Mouse (Mus musculus): Measurements from ENCODE around the gene Map4k3.

Map4k3 gene

GRCm38 (mm10) chr17:80729080-80729749, 930 bp upstream of the Map4k3 start:
- peak in 1 of 2 experiments; percentile 42 for DNase-seq

- peak; percentile 72 to 78 for DNase-seq
Measured at GRCm38 (mm10) chr17:80727341-80727951, 839 bp downstream of the Map4k3 start.

- peak in 1 of 2 experiments; percentile 41 for DNase-seq
Measured at GRCm38 (mm10) chr17:80726821-80727220, 1.5 kb downstream of the Map4k3 start.

GRCm38 (mm10) chr17:80723092-80723491, 5.2 kb downstream of the Map4k3 start:
- DNase-seq = no peak

- peak; percentile 40 to 65 for DNase-seq
Measured at GRCm38 (mm10) chr17:80721670-80722069, 6.6 kb downstream of the Map4k3 start.

GRCm38 (mm10) chr17:80719309-80719708, 9.0 kb downstream of the Map4k3 start:
- no peak for DNase-seq

GRCm38 (mm10) chr17:80718243-80718642, 10.0 kb downstream of the Map4k3 start:
- no peak for DNase-seq

- DNase-seq = no peak
Measured at GRCm38 (mm10) chr17:80713588-80713987, 14.7 kb downstream of the Map4k3 start.

GRCm38 (mm10) chr17:80709921-80710838, 18.1 kb downstream of the Map4k3 start:
- peak; percentile 53 to 66 for DNase-seq

- peak; percentile 49 to 62 for DNase-seq
Measured at GRCm38 (mm10) chr17:80708803-80709202, 19.5 kb downstream of the Map4k3 start.

- DNase-seq = peak in 1 of 2 experiments; percentile 39
Measured at GRCm38 (mm10) chr17:80707176-80707575, 21.1 kb downstream of the Map4k3 start.

GRCm38 (mm10) chr17:80706608-80707007, 21.7 kb downstream of the Map4k3 start:
- no peak for DNase-seq

- no peak for DNase-seq
Measured at GRCm38 (mm10) chr17:80701687-80702086, 26.6 kb downstream of the Map4k3 start.

- peak in 1 of 2 experiments; percentile 33 for DNase-seq
Measured at GRCm38 (mm10) chr17:80698930-80699329, 29.4 kb downstream of the Map4k3 start.

- no peak for DNase-seq
Measured at GRCm38 (mm10) chr17:80698191-80698901, 29.9 kb downstream of the Map4k3 start.

GRCm38 (mm10) chr17:80696956-80697355, 31.3 kb downstream of the Map4k3 start:
- no peak for DNase-seq

- DNase-seq = no peak
Measured at GRCm38 (mm10) chr17:80696210-80696609, 32.1 kb downstream of the Map4k3 start.

- no peak for DNase-seq
Measured at GRCm38 (mm10) chr17:80693707-80694106, 34.6 kb downstream of the Map4k3 start.

GRCm38 (mm10) chr17:80692183-80692582, 36.1 kb downstream of the Map4k3 start:
- DNase-seq = no peak

GRCm38 (mm10) chr17:80688701-80689100, 39.6 kb downstream of the Map4k3 start:
- DNase-seq = no peak

- no peak for DNase-seq
Measured at GRCm38 (mm10) chr17:80686066-80686465, 42.2 kb downstream of the Map4k3 start.

- peak in 1 of 2 experiments; percentile 56 for DNase-seq
Measured at GRCm38 (mm10) chr17:80683821-80684576, 44.3 kb downstream of the Map4k3 start.

Data from lung, postnatal 4 days (tissue).